Mouse (Mus musculus) intestine, embryonic 14.5 days (tissue): ENCODE measurements around the gene Aagab. TPM values are rescaled to one million over a fixed set of nuclear protein-coding genes. Genes with fewer than 3 reads are reported as not detected.

Experiments used
- ATAC-seq: fragments of 200-750 bp; cut with Nextera tagmentation; replicated peaks from 2 replicates; pipeline ENCODE4 v1.8.0; 2017; ENCODE audit warnings: low read depth, moderate number of reproducible peaks, moderate TSS enrichment, moderate library complexity; ENCODE audit not compliant: low FRiP score, low TSS enrichment
- DNase-seq: peaks from one replicate; pipeline ENCODE4 v3.0.0-alpha.2; 2018; ENCODE audit warnings: low spot score
- H3K27ac ChIP-seq: fragments of 300-500 bp; sonication (generic); 2 replicates; pipeline ENCODE4 v1.5.1; 2014; ENCODE audit warnings: low read depth, mild to moderate bottlenecking, control low read depth
- H3K27me3 ChIP-seq: fragments of 300-500 bp; sonication (generic); replicated peaks from 2 replicates; pipeline ENCODE4 v1.6.1; 2014; ENCODE audit warnings: low read length, control low read depth; ENCODE audit not compliant: control insufficient read depth, insufficient read depth
- H3K36me3 ChIP-seq: fragments of 300-500 bp; sonication (generic); 2 replicates; pipeline ENCODE4 v1.6.1; 2014; ENCODE audit warnings: low read length, control low read depth; ENCODE audit not compliant: control insufficient read depth, insufficient read depth
- H3K4me1 ChIP-seq: fragments of 300-500 bp; sonication (generic); replicated peaks from 2 replicates; pipeline ENCODE4 v1.6.1; 2014; ENCODE audit warnings: low read length, control low read depth, mixed read lengths; ENCODE audit not compliant: control insufficient read depth, insufficient read depth
- H3K4me2 ChIP-seq: fragments of 300-500 bp; sonication (generic); 2 replicates; pipeline ENCODE4 v1.6.1; 2014; ENCODE audit warnings: low read length
- H3K4me3 ChIP-seq: fragments of 300-500 bp; sonication (generic); 2 replicates; pipeline ENCODE4 v1.5.1; 2014; ENCODE audit warnings: low read depth, low read length, control low read depth, mixed read lengths
- H3K9ac ChIP-seq: fragments of 300-500 bp; sonication (generic); 2 replicates; pipeline ENCODE4 v1.6.1; 2014; ENCODE audit warnings: mild to moderate bottlenecking, low read length
- H3K9me3 ChIP-seq: fragments of 300-500 bp; sonication (generic); 2 replicates; pipeline ENCODE4 v1.6.1; 2016; ENCODE audit warnings: low read length, control low read depth; ENCODE audit not compliant: control insufficient read depth
- WGBS: fragments of 180-500 bp; shearing (Covaris S2); extraction: QIAGEN DNeasy Blood & Tissue Kit; methylation state at CpG from one replicate; pipeline ENCODE4 v1.1.7; 2014; 5-methylcytosine and 5-hydroxymethylcytosine counted together
- polyA plus RNA-seq: library from polyadenylated mRNA; unstranded; fragments of >200 nt; fragmentation: Nextera tagmentation; extraction: Ambion mirVana; gene quantifications from 2 replicates; pipeline ENCODE4 v1.2.1, GENCODE M21; 2014

Gene Aagab
- polyA plus RNA-seq: 26.0 and 28.1 TPM in 2 replicates

GRCm38 (mm10) chr9:63602043-63602939 lies at the start of gene Aagab, which contains the start of gene Iqch:
TSS of gene Aagab (plus strand) at chr9:63602660.
TSS of gene Iqch (minus strand) at chr9:63602493.
- H3K4me1 ChIP-seq: peaks cover 13% of the 10 kb centered on the region; the same call in 1 of the 2 replicates
- peak within 1 kb of the TSS; percentile 94 for H3K4me3 ChIP-seq
- peak within 1 kb of the TSS; percentile 72 for H3K9ac ChIP-seq
- WGBS: 1% methylated on average over 70 of the region's 70 CpGs
- H3K9me3 ChIP-seq: no peaks in the 10 kb centered on the region
- ATAC-seq: peak; percentile 99
- peak within 1 kb of the TSS; percentile 34; the same call in 1 of the 2 replicates for H3K27ac ChIP-seq
- DNase-seq: peak; percentile 99
- peak within 1 kb of the TSS; percentile 53 for H3K4me2 ChIP-seq
- H3K27me3 ChIP-seq: no peaks in the 10 kb centered on the region
- H3K36me3 ChIP-seq: no peaks in the 10 kb centered on the region

DNA sequence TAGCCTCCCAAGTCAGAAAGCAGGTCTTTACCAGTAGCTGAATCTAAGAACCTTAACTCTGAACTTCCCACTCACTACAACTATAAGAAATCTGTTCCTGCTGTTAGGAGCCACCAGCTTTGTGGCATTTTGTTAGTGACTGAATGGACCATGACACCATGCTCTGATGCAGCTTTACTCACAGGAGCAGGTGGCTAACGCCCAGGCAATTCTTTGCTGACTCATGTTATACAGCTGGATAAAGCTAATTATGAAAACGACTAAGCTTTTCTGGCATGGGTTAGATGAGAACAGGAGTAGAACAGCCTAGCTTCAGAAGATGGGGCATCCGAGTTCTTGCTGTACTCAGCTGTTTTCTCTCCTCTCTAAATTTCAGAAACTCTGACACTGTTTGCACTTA lies 48.8 kb upstream of the Aagab start:
- no peaks in the 10 kb centered on the region for H3K9me3 ChIP-seq
- 0 out of 2 replicates have a peak, but pooled peaks cover 4% of the 10 kb centered on the region for H3K27me3 ChIP-seq
- H3K4me3 ChIP-seq: no peak overlapping the region
- H3K27ac ChIP-seq: no peak overlapping the region
- DNase-seq (no peak), ATAC-seq (no peak)
- no peaks in the 10 kb centered on the region for H3K4me1 ChIP-seq
- no peak overlapping the region for H3K9ac ChIP-seq
- 85% methylated on average over 3 of the region's 3 CpGs for WGBS
- H3K4me2 ChIP-seq: no peak overlapping the region
- H3K36me3 ChIP-seq: no peaks in the 10 kb centered on the region

- Histone ChIP-seq H3K27me3 (no peaks in the 10 kb centered on the region), H3K9ac (no peak overlapping the region), H3K4me2 (no peak overlapping the region), H3K9me3 (no peaks in the 10 kb centered on the region), H3K27ac (no peak overlapping the region), H3K36me3 (no peaks in the 10 kb centered on the region), H3K4me1 (no peaks in the 10 kb centered on the region), H3K4me3 (no peak overlapping the region)
- ATAC-seq (no peak), DNase-seq (no peak)
- WGBS: 65% methylated on average over 3 of the region's 3 CpGs
Observed at GRCm38 (mm10) chr9:63555460-63555990, 46.9 kb upstream of the Aagab start.

GRCm38 (mm10) chr9:63556316-63556715 lies 46.1 kb upstream of the Aagab start:
- Histone ChIP-seq H3K4me1 (no peaks in the 10 kb centered on the region), H3K27ac (no peak overlapping the region), H3K9ac (no peak overlapping the region), H3K4me3 (no peak overlapping the region), H3K27me3 (no peaks in the 10 kb centered on the region), H3K9me3 (no peaks in the 10 kb centered on the region), H3K36me3 (no peaks in the 10 kb centered on the region), H3K4me2 (no peak overlapping the region)
- 78% methylated on average over 1 of the region's 1 CpGs for WGBS
- DNase-seq (no peak), ATAC-seq (no peak)

- H3K36me3 ChIP-seq: no peaks in the 10 kb centered on the region
- no peak overlapping the region for H3K4me2 ChIP-seq
- H3K9me3 ChIP-seq: no peaks in the 10 kb centered on the region
- ATAC-seq (no peak), DNase-seq (no peak)
- WGBS: 86% methylated on average over 8 of the region's 8 CpGs
- H3K4me3 ChIP-seq: no peak overlapping the region
- H3K27me3 ChIP-seq: no peaks in the 10 kb centered on the region
- no peak overlapping the region for H3K27ac ChIP-seq
- no peaks in the 10 kb centered on the region for H3K4me1 ChIP-seq
- no peak overlapping the region for H3K9ac ChIP-seq
Observed at GRCm38 (mm10) chr9:63556933-63557332, 45.5 kb upstream of the Aagab start.

DNA sequence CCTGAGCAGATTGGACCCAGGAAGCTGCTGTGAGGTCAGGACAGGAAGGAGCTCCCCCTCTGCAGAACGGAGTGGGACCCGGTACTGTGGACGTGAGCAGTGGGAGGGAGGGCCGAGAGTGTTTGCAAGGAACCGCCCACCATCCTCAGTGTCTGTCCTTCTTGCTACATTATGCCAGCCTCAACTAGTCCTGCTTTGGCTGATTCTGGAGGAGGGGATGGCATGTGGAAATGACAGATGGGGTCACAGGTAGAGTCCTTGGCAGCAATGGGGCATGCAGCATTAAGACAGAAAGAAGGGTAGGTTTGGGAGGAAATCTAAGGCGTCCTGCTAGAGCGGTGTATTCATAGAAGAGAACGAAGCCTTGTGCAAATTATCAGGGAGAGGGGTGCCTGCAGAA lies 40.5 kb upstream of the Aagab start:
- Histone ChIP-seq H3K4me2 (no peak overlapping the region), H3K27ac (no peak overlapping the region), H3K27me3 (no peaks in the 10 kb centered on the region; the same call in 1 of the 2 replicates), H3K36me3 (no peaks in the 10 kb centered on the region), H3K9me3 (no peaks in the 10 kb centered on the region), H3K4me3 (no peak overlapping the region), H3K9ac (no peak overlapping the region), H3K4me1 (no peaks in the 10 kb centered on the region)
- ATAC-seq: no peak
- 62% methylated on average over 8 of the region's 8 CpGs for WGBS
- no peak for DNase-seq

GRCm38 (mm10) chr9:63563436-63563835 lies 39.0 kb upstream of the Aagab start:
- H3K4me1 ChIP-seq: 0 out of 2 replicates have a peak, but pooled peaks cover 4% of the 10 kb centered on the region
- no peak overlapping the region for H3K4me2 ChIP-seq
- DNase-seq (no peak), ATAC-seq (no peak)
- H3K27me3 ChIP-seq: no peaks in the 10 kb centered on the region; the same call in 1 of the 2 replicates
- WGBS: 44% methylated on average over 2 of the region's 2 CpGs
- no peak overlapping the region for H3K9ac ChIP-seq
- no peaks in the 10 kb centered on the region for H3K9me3 ChIP-seq
- H3K4me3 ChIP-seq: no peak overlapping the region
- H3K27ac ChIP-seq: no peak overlapping the region
- H3K36me3 ChIP-seq: no peaks in the 10 kb centered on the region

GRCm38 (mm10) chr9:63568314-63568713 lies 34.1 kb upstream of the Aagab start:
- ATAC-seq (no peak), DNase-seq (no peak)
- Histone ChIP-seq H3K4me1 (0 out of 2 replicates have a peak, but pooled peaks cover 4% of the 10 kb centered on the region), H3K9me3 (no peaks in the 10 kb centered on the region), H3K27ac (no peak overlapping the region), H3K9ac (no peak overlapping the region), H3K4me2 (no peak overlapping the region), H3K4me3 (no peak overlapping the region), H3K36me3 (no peaks in the 10 kb centered on the region), H3K27me3 (no peaks in the 10 kb centered on the region; the same call in 1 of the 2 replicates)
- WGBS: 62% methylated on average over 6 of the region's 6 CpGs
